Mouse (Mus musculus) liver, embryonic 14.5 days (tissue): Measurements from ENCODE around the gene Haao. TPM values are rescaled to one million over a fixed set of nuclear protein-coding genes. Genes with fewer than 3 reads are reported as not detected.
A peak's percentile ranks its signal among the peaks of the same experiment; 100 is the strongest.

Source experiments
- ATAC-seq: fragments of 200-750 bp; cut with Nextera tagmentation; 2 replicates; pipeline ENCODE4 v1.8.0; 2017; ENCODE audit warnings: moderate number of reproducible peaks, mild to moderate bottlenecking, moderate library complexity; ENCODE audit not compliant: insufficient read depth
- DNase-seq, 3 experiments: peaks; one replicate each; pipeline ENCODE4 v3.0.0-alpha.2; 2012 to 2013; ENCODE audit warnings: low read depth in 3 of 3, low spot score in 3 of 3
- H3K27ac ChIP-seq: fragments of 300-500 bp; sonication (generic); 2 replicates; pipeline ENCODE4 v1.5.1; 2014; ENCODE audit warnings: moderate library complexity, mild to moderate bottlenecking, control low read depth, inconsistent platforms
- H3K27me3 ChIP-seq: fragments of 300-500 bp; sonication (generic); 2 replicates; pipeline ENCODE4 v1.6.1; 2014; ENCODE audit warnings: mild to moderate bottlenecking, low read length, moderate library complexity; ENCODE audit not compliant: control insufficient read depth, insufficient read depth
- H3K36me3 ChIP-seq: fragments of 300-500 bp; sonication (generic); replicated peaks from 2 replicates; pipeline ENCODE4 v1.6.1; 2014; ENCODE audit warnings: low read depth; ENCODE audit not compliant: control insufficient read depth, insufficient read depth
- H3K4me1 ChIP-seq, 2 experiments: fragments of 200-500 bp in 1 of 2; fragments of 300-500 bp in 1 of 2; sonication (generic) in 1 of 2; replicated peaks; 2 replicates each; pipeline ENCODE4 v1.6.1; 2012 to 2014; ENCODE audit warnings: antibody characterized with exemption in 1 of 2, inconsistent platforms in 1 of 2, low read length in 1 of 2; ENCODE audit not compliant: control insufficient read depth in 2 of 2, insufficient read depth in 2 of 2
- H3K4me2 ChIP-seq: fragments of 300-500 bp; sonication (generic); 2 replicates; pipeline ENCODE4 v1.6.1; 2014; ENCODE audit warnings: low read depth, mild to moderate bottlenecking, control low read depth, moderate library complexity
- H3K4me3 ChIP-seq, 2 experiments: fragments of 200-500 bp in 1 of 2; fragments of 300-500 bp in 1 of 2; sonication (generic) in 1 of 2; 2 replicates each; pipeline ENCODE4 v1.5.1; 2012 to 2014; ENCODE audit warnings: low read depth in 2 of 2, low read length in 2 of 2, mild to moderate bottlenecking in 2 of 2, control low read depth in 1 of 2, inconsistent platforms in 1 of 2, moderate library complexity in 1 of 2; ENCODE audit not compliant: insufficient read depth in 1 of 2
- H3K9ac ChIP-seq: fragments of 300-500 bp; sonication (generic); replicated peaks from 2 replicates; pipeline ENCODE4 v1.6.1; 2014; ENCODE audit warnings: mild to moderate bottlenecking, control low read depth, moderate library complexity
- H3K9me3 ChIP-seq: fragments of 300-500 bp; sonication (generic); 2 replicates; pipeline ENCODE4 v1.6.1; 2016; ENCODE audit warnings: low read length, mixed read lengths; ENCODE audit not compliant: control insufficient read depth
- CTCF ChIP-seq: IDR thresholded peaks from 2 replicates; pipeline ENCODE4 v1.5.1; 2016; ENCODE audit warnings: antibody characterized with exemption, low read depth, control low read depth
- EP300 ChIP-seq: IDR thresholded peaks from 2 replicates; pipeline ENCODE4 v1.6.1; 2016; ENCODE audit warnings: antibody characterized with exemption, low read depth
- WGBS: fragments of 180-500 bp; shearing (Covaris S2); extraction: QIAGEN DNeasy Blood & Tissue Kit; methylation state at CpG from one replicate; pipeline ENCODE4 v1.1.7; 2014; ENCODE audit not compliant: insufficient replicate concordance; 5-methylcytosine and 5-hydroxymethylcytosine counted together
- polyA plus RNA-seq, 2 experiments: library from polyadenylated mRNA; depleted of rRNA in 1 of 2; stranded (reverse) in 1 of 2; unstranded in 1 of 2; fragments of >200 nt; fragmentation: Nextera tagmentation in 1 of 2; extraction: Ambion mirVana in 1 of 2; gene quantifications; 2 replicates each; pipeline versions ENCODE4 v1.2.1 to v1.2.3; 2012 to 2014

Haao gene
- polyA plus RNA-seq, 2 experiments = 14.2 to 30.5 TPM

DNA sequence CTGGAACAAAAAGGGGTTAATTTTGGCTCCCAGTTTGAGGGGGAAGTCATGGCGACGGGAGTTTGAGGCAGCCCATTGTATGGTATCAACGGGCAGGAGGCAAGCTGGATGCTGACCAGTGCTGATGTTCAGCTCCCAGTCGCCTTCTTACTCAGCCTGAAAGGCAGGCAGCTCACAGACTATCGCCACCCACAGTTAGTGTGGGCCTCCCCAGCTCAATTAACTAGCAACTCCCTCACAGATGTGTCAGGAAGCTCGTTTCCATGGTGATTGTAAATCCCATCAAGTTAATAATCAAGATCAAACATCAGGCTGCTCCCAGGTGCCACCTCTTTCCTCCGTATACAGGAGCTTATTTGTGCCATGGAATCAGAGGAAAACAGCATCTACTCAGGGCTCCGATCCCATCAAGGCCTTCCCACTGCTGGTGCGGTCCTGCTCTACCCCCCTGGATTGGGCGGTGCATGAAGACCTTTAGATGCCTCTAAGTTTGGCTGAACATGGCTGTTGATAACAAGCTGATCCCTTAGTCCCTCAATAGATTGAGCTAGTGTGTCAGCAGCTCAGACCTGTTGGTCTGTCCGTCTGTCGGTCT lies 1.4 kb upstream of the Haao start:
- TF ChIP-seq CTCF = no peak
- no peak for TF ChIP-seq EP300
- no peak overlapping the region for H3K9ac ChIP-seq
- no peak overlapping the region for H3K27ac ChIP-seq
- DNase-seq = no peak
- H3K27me3 ChIP-seq = no peaks in the 10 kb centered on the region
- H3K36me3 ChIP-seq = no peaks in the 10 kb centered on the region
- no peaks in the 10 kb centered on the region for H3K9me3 ChIP-seq
- H3K4me1 ChIP-seq = peaks cover 3 to 33% of the 10 kb centered on the region in 2 experiments; a peak in 3 of 4 replicates
- H3K4me2 ChIP-seq = no peak overlapping the region
- no peak for ATAC-seq
- 62% methylated on average over 12 of the region's 12 CpGs for WGBS
- H3K4me3 ChIP-seq = no peak overlapping the region

DNA sequence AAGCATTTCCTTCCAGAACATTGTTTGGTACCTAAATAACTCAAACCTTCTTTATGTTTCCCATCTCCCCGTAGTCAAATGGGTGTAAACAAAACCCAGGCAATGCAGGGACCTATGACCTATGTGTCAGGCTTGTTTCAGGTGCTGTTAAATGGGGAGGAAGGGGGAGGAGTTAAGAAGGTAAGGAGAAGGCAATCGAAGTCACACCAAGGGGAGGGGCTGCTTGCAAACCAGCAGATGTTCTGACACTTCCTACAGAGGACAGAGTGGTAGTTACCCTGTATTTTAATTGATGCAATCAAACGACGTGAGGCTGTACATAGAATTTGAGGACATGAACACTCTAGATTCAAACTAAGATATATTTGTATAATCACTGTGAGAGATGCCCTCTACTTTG lies 719 bp upstream of the Haao start:
- H3K27me3 ChIP-seq = no peaks in the 10 kb centered on the region

DNA sequence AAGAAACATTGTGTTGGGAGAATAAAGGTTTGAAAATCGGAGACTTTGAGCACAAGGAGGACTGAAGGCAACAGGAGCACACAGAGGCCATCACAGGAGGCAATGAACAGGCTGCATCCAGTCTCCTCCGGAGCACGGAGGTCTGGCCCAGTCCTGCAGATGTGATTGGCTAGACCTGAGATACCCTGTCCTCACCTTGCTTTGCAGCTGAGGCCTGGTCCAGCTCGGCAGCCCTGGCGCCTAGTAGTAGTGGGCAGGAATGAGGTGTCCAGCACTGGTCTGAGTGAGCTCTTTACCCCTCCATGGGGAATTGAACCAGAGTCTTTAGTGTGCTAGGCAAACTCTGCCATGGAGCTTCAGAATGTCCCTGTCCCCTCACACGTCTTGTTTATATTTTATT lies 663 bp downstream of the Haao start:
- Histone ChIP-seq H3K4me2 (peak overlapping the region; percentile 43), H3K27ac (no peak overlapping the region)

More for the DNA sequence above, 719 bp upstream of the Haao start:
- Histone ChIP-seq H3K9ac (no peak overlapping the region), H3K36me3 (no peaks in the 10 kb centered on the region), H3K9me3 (no peaks in the 10 kb centered on the region), H3K4me3 (no peak overlapping the region), H3K4me1 (peaks cover 3 to 31% of the 10 kb centered on the region in 2 experiments; a peak in 3 of 4 replicates), H3K27ac (no peak overlapping the region), H3K4me2 (no peak overlapping the region)
- WGBS = 43% methylated on average over 4 of the region's 4 CpGs
- TF ChIP-seq EP300 (no peak), CTCF (no peak)
- ATAC-seq (no peak), DNase-seq (no peak)

DNA sequence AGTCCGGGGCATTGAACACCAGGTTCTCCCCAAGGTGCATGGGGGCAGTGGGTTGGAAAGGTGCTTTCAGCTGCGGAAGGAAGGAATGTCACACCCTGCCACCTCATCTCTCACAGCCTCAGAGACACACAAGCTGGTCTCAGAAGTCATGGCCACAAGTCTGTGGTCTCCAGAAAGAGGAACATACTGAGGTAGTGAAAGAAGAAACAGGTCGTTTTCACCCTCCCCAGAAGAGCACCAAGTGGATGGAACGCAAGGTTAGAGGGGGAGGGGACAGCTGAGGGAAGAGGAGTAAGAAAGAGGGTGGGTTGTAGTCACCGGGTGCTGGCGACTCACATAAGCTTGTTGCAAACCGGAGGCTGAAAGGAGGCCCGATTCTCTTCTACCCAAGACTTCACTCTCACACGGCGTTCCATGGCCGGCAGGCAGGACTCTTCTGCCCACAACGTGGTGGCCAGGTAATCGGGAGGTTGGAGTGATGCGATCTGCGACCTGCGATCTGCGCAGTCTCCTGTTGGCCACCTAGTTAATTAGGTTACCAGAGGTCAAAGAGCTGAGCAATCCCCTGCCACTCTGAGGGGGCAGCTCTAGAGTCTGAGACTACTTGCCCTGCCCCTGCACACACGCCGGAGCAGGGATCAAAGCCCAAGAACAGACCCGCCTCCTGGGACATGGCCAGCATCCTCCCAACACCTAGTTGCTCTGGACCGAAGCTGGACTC lies 1.3 kb downstream of the Haao start:
- TF ChIP-seq EP300 (no peak), CTCF (no peak)
- Histone ChIP-seq H3K4me1 (peaks cover 3 to 31% of the 10 kb centered on the region in 2 experiments; a peak in 3 of 4 replicates), H3K4me2 (peak overlapping the region; percentile 43), H3K36me3 (no peaks in the 10 kb centered on the region), H3K27ac (peak overlapping the region; percentile 2), H3K9me3 (no peaks in the 10 kb centered on the region), H3K27me3 (no peaks in the 10 kb centered on the region), H3K9ac (no peak overlapping the region), H3K4me3 (peak overlapping the region; percentile 13 to 28)
- no peak for DNase-seq
- 43% methylated on average over 21 of the region's 21 CpGs for WGBS
- peak; percentile 18; the same call in 1 of the 2 replicates for ATAC-seq

More for the DNA sequence above, 663 bp downstream of the Haao start:
- no peaks in the 10 kb centered on the region for H3K27me3 ChIP-seq
- ATAC-seq = no peak
- TF ChIP-seq EP300 (no peak), CTCF (no peak)
- peaks cover 3 to 31% of the 10 kb centered on the region in 2 experiments; a peak in 3 of 4 replicates for H3K4me1 ChIP-seq
- no peaks in the 10 kb centered on the region for H3K9me3 ChIP-seq
- H3K4me3 ChIP-seq = peak overlapping the region in 1 of 2 experiments; percentile 28; a peak in 1 of 4 replicates
- H3K9ac ChIP-seq = no peak overlapping the region
- WGBS = 56% methylated on average over 6 of the region's 6 CpGs
- no peaks in the 10 kb centered on the region for H3K36me3 ChIP-seq
- DNase-seq = no peak

DNA sequence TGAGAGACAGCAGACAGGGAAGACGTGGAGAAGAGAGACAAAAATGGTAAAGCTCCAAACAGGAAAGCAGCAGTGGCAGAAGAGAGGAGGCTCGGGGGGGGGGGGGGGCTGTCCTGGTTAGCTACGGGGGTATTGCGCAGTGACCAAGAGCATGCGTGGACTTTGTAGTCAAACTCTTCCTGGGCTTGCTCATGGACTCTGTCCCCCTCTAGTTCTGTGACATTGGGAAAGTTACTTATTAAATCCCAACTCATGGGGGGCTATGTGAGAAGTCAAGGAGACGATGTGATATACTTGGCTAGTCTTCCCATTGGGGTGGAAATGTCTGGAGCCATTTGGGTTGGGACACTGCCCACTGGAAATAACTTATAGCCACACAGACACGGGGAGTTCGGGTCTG lies 2.2 kb downstream of the Haao start:
- WGBS = 49% methylated on average over 8 of the region's 8 CpGs
- Histone ChIP-seq H3K9me3 (no peaks in the 10 kb centered on the region), H3K36me3 (no peaks in the 10 kb centered on the region), H3K4me2 (peak overlapping the region; percentile 43), H3K9ac (no peak overlapping the region), H3K4me1 (peaks cover 3 to 31% of the 10 kb centered on the region in 2 experiments; a peak in 3 of 4 replicates), H3K27me3 (no peaks in the 10 kb centered on the region), H3K4me3 (no peak overlapping the region), H3K27ac (no peak overlapping the region)
- DNase-seq (no peak), ATAC-seq (peak; percentile 38; the same call in 1 of the 2 replicates)
- no peak for TF ChIP-seq EP300
- no peak for TF ChIP-seq CTCF
